Comparison of ENCODE assay signal across 9 mouse cellular contexts in the genomic region with DNA sequence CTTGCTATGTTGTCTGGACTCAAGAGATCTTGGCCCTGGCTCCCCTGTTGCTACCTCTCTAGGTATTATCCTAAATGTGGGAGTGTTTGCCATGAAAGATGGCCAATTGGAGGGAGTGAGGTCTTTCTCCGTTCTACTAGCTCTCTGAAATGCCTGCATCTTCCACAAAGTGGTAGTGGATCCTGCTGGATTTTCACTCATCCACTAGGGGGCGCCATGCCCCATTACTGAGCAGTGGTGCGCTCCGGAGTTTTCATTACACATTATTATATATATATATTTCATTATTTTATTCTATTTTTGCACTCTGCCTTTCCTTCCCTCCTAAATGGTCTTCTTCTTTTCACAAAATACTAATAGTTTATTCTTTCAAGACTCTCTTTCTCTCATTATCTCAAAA.
DNase-seq lines count a peak whose midpoint lies in the region; ATAC-seq and TF ChIP-seq lines count a peak whose summit lies in the region.
"Had no signal": no experiment of that assay in that cellular context is flagged by ENCODE, and none has a peak within 500 bp of the region (broad histone marks: within the 10 kb centered on the region; RNA-seq: fewer than 3 reads in every experiment).

No protein-coding gene starts in this region.

- no peak; the same call in 1 of the 2 replicates for ATAC-seq in midbrain, embryonic 15.5 days (replicated peaks)

- 36% methylated on average over 4 of the region's 4 CpGs for WGBS in midbrain, embryonic 15.5 days

- no peak overlapping the region for H3K4me2 ChIP-seq in midbrain, embryonic 15.5 days
- H3K4me2 ChIP-seq: limb, embryonic 12.5 days had no signal

- peak; percentile 70 for DNase-seq in gastrocnemius, adult 2 months
- DNase-seq in gastrocnemius, adult 8-10 months (ENCODE audit: low spot score in 2 of 2) = no peak
- peak; percentile 57 for DNase-seq in A20 (ENCODE audit: low read depth, low spot score)
- DNase-seq in adrenal gland, postnatal 10 days = peak; percentile 83
- DNase-seq in layer of hippocampus, postnatal 25 days (ENCODE audit: extremely low spot score in 1 of 2, low spot score in 1 of 2) = peak; percentile 65 to 79
- DNase-seq in thymus, postnatal 36 days = peak; percentile 29 to 44

- no peak overlapping the region for H3K9ac ChIP-seq in midbrain, embryonic 15.5 days
- H3K9ac ChIP-seq: limb, embryonic 12.5 days had no signal

- intact Hi-C loops in gastrocnemius, adult 2 months (cut with DNase I) = loop anchor here (5.0 kb wide), 4 partner anchors 65 to 685 kb away; no protein-coding TSS in a partner anchor

- no peaks in the 10 kb centered on the region for H3K9me3 ChIP-seq in midbrain, embryonic 15.5 days
- H3K9me3 ChIP-seq: limb, embryonic 12.5 days had no signal

- H3K4me3 ChIP-seq in gastrocnemius, adult 2 months = no peak overlapping the region
- H3K4me3 ChIP-seq in embryonic fibroblast, embryonic 13.5 days (ENCODE audit: insufficient read depth, low read length) = no peak overlapping the region
- no peak overlapping the region for H3K4me3 ChIP-seq in midbrain, embryonic 15.5 days
- H3K4me3 ChIP-seq: limb, embryonic 12.5 days had no signal

- no peak for TF ChIP-seq POLR2A in embryonic fibroblast, embryonic 13.5 days (IDR thresholded peaks at IDR 0.05; ENCODE audit: low read depth, low read length)

- no peaks in the 10 kb centered on the region for H3K27me3 ChIP-seq in midbrain, embryonic 15.5 days (replicated peaks)
- H3K27me3 ChIP-seq: limb, embryonic 12.5 days had no signal

- H3K36me3 ChIP-seq in midbrain, embryonic 15.5 days (replicated peaks) = no peaks in the 10 kb centered on the region
- H3K36me3 ChIP-seq: limb, embryonic 12.5 days had no signal

- H3K27ac ChIP-seq in gastrocnemius, adult 2 months = no peak overlapping the region
- no peak overlapping the region for H3K27ac ChIP-seq in embryonic fibroblast, embryonic 13.5 days (ENCODE audit: insufficient read depth, low read length)
- peak overlapping the region; percentile 64; the same call in 1 of the 2 replicates for H3K27ac ChIP-seq in midbrain, embryonic 15.5 days
- H3K27ac ChIP-seq: limb, embryonic 12.5 days had no signal

- TF ChIP-seq CTCF in gastrocnemius, adult 2 months (IDR thresholded peaks at IDR 0.05) = peak; percentile 94; the same call in 1 of the 2 replicates
- TF ChIP-seq CTCF in embryonic fibroblast, embryonic 13.5 days (IDR thresholded peaks at IDR 0.05; ENCODE audit: borderline replicate concordance, insufficient read depth, low read length) = peak; percentile 38; the same call in 1 of the 2 replicates

- H3K4me1 ChIP-seq in embryonic fibroblast, embryonic 13.5 days (ENCODE audit: control insufficient read depth, insufficient read depth, low read length) = peaks cover 27% of the 10 kb centered on the region
- H3K4me1 ChIP-seq in midbrain, embryonic 15.5 days = peaks cover 17% of the 10 kb centered on the region

Comparison
In these comparisons a context has a peak if more than half of its experiments do, and no peak if none do; other contexts are left out.
1. DNase-seq: peak in gastrocnemius, adult 2 months (single experiment), A20 (single experiment), adrenal gland, postnatal 10 days (single experiment), layer of hippocampus, postnatal 25 days (2 of 2) and thymus, postnatal 36 days (2 of 2); none in gastrocnemius, adult 8-10 months (0 of 2).